In genomic region chr6:13052408-13053200, GRCm38 (mm10) we compare ENCODE assay signal across 17 mouse cellular contexts. TPM values are rescaled to one million over a fixed set of nuclear protein-coding genes. Genes with fewer than 3 reads are reported as not detected.
A peak's percentile ranks its signal among the peaks of the same experiment; 100 is the strongest.
DNase-seq lines count a peak whose midpoint lies in the region; ATAC-seq lines count a peak whose summit lies in the region.
"Had no signal": no experiment of that assay in that cellular context is flagged by ENCODE, and none has a peak within 500 bp of the region (broad histone marks: within the 10 kb centered on the region; RNA-seq: fewer than 3 reads in every experiment).

No protein-coding gene starts in this region.

- H3K4me1 ChIP-seq in kidney, embryonic 14.5 days (ENCODE audit: control insufficient read depth, insufficient read depth, low read length), result no peaks in the 10 kb centered on the region
- H3K4me1 ChIP-seq in stomach, embryonic 16.5 days (ENCODE audit: control insufficient read depth, insufficient read depth, low read length), result 0 out of 2 replicates have a peak, but pooled peaks cover 3% of the 10 kb centered on the region
- H3K4me1 ChIP-seq: embryonic facial prominence, embryonic 10.5 days; forebrain, embryonic 10.5 days; hindbrain, embryonic 10.5 days; limb, embryonic 10.5 days; midbrain, embryonic 13.5 days had no signal

- peak; percentile 31 for DNase-seq in kidney, adult 11 months
- peak; percentile 57 for DNase-seq in lung, postnatal 25 days (ENCODE audit: low spot score)
- no peak for DNase-seq in lung, adult 18-20 months
- DNase-seq in fibroblast of lung, adult 2 months (ENCODE audit: low read depth), result peak; percentile 49
- DNase-seq in cerebellum, postnatal 4 days (ENCODE audit: low spot score in 2 of 2), result no peak
- no peak for DNase-seq in cerebellum, adult 11-12 months
- DNase-seq: adrenal gland, adult 2 months; cerebellum, adult 9-10 months had no signal

- no peaks in the 10 kb centered on the region for H3K27me3 ChIP-seq in kidney, embryonic 14.5 days (ENCODE audit: control insufficient read depth, insufficient read depth, low read length)
- no peaks in the 10 kb centered on the region for H3K27me3 ChIP-seq in stomach, embryonic 16.5 days (ENCODE audit: control insufficient read depth, insufficient read depth, low read length)
- H3K27me3 ChIP-seq: CH12.LX; midbrain, embryonic 13.5 days had no signal

- H3K36me3 ChIP-seq in kidney, embryonic 14.5 days (ENCODE audit: control insufficient read depth, insufficient read depth, low read length), result no peaks in the 10 kb centered on the region
- no peaks in the 10 kb centered on the region for H3K36me3 ChIP-seq in stomach, embryonic 16.5 days (ENCODE audit: control insufficient read depth, insufficient read depth, low read length)
- H3K36me3 ChIP-seq: embryonic facial prominence, embryonic 10.5 days; forebrain, embryonic 10.5 days; hindbrain, embryonic 10.5 days; limb, embryonic 10.5 days; midbrain, embryonic 13.5 days had no signal

- no peak overlapping the region for H3K4me2 ChIP-seq in kidney, embryonic 14.5 days (replicated peaks; ENCODE audit: low read depth, low read length)
- H3K4me2 ChIP-seq in stomach, embryonic 16.5 days (ENCODE audit: low read depth, low read length), result no peak overlapping the region
- H3K4me2 ChIP-seq: midbrain, embryonic 13.5 days had no signal

- 75% methylated on average over 4 of the region's 4 CpGs for WGBS in kidney, embryonic 14.5 days
- WGBS in stomach, embryonic 16.5 days, result 62% methylated on average over 4 of the region's 4 CpGs

- H3K27ac ChIP-seq in kidney, embryonic 14.5 days (ENCODE audit: low read depth, low read length), result no peak overlapping the region
- peak overlapping the region; percentile 4 for H3K27ac ChIP-seq in stomach, embryonic 16.5 days (ENCODE audit: low read length)
- H3K27ac ChIP-seq: embryonic facial prominence, embryonic 10.5 days; forebrain, embryonic 10.5 days; hindbrain, embryonic 10.5 days; limb, embryonic 10.5 days; macrophage; midbrain, embryonic 13.5 days had no signal

- ATAC-seq in kidney, embryonic 14.5 days (ENCODE audit: low FRiP score, low TSS enrichment), result no peak
- peak; percentile 40 for ATAC-seq in stomach, embryonic 16.5 days (ENCODE audit: insufficient read depth, low FRiP score)
- ATAC-seq: midbrain, embryonic 13.5 days had no signal

- H3K9ac ChIP-seq in kidney, embryonic 14.5 days (ENCODE audit: low read depth, low read length), result no peak overlapping the region
- no peak overlapping the region for H3K9ac ChIP-seq in stomach, embryonic 16.5 days (ENCODE audit: low read length)
- H3K9ac ChIP-seq: midbrain, embryonic 13.5 days had no signal

- no peak overlapping the region for H3K4me3 ChIP-seq in kidney, embryonic 14.5 days (ENCODE audit: low read length)
- H3K4me3 ChIP-seq in stomach, embryonic 16.5 days (replicated peaks; ENCODE audit: low read length), result no peak overlapping the region
- H3K4me3 ChIP-seq: embryonic facial prominence, embryonic 10.5 days; forebrain, embryonic 10.5 days; hindbrain, embryonic 10.5 days; limb, embryonic 10.5 days; midbrain, embryonic 13.5 days had no signal

- no peaks in the 10 kb centered on the region for H3K9me3 ChIP-seq in kidney, embryonic 14.5 days (ENCODE audit: control insufficient read depth, low read length)
- no peaks in the 10 kb centered on the region for H3K9me3 ChIP-seq in stomach, embryonic 16.5 days (replicated peaks; ENCODE audit: control insufficient read depth, low read length)
- H3K9me3 ChIP-seq: embryonic facial prominence, embryonic 10.5 days; forebrain, embryonic 10.5 days; hindbrain, embryonic 10.5 days; limb, embryonic 10.5 days; midbrain, embryonic 13.5 days had no signal

RNA-seq across cellular contexts. Expression of gene Tmem106b, which starts 17.0 kb away (rescaled TPM):
- 24.9 and 41.1 TPM in 2 replicates for polyA plus RNA-seq in kidney, embryonic 14.5 days (2014; fragmentation: Nextera tagmentation; extraction: Ambion mirVana)
- 38.3 and 41.3 TPM in 2 replicates for polyA plus RNA-seq in stomach, embryonic 16.5 days (2015; fragmentation: Nextera tagmentation; extraction: Ambion mirVana)

Comparison
In these comparisons a context has a peak if more than half of its experiments do, and no peak if none do; other contexts are left out.
1. DNase-seq: peak in kidney, adult 11 months (single experiment), lung, postnatal 25 days (single experiment) and fibroblast of lung, adult 2 months (single experiment); none in lung, adult 18-20 months (0 of 2), cerebellum, postnatal 4 days (0 of 2) and cerebellum, adult 11-12 months (single experiment).